Mouse (Mus musculus): ENCODE measurements around the gene Tomm40l.

DNA sequence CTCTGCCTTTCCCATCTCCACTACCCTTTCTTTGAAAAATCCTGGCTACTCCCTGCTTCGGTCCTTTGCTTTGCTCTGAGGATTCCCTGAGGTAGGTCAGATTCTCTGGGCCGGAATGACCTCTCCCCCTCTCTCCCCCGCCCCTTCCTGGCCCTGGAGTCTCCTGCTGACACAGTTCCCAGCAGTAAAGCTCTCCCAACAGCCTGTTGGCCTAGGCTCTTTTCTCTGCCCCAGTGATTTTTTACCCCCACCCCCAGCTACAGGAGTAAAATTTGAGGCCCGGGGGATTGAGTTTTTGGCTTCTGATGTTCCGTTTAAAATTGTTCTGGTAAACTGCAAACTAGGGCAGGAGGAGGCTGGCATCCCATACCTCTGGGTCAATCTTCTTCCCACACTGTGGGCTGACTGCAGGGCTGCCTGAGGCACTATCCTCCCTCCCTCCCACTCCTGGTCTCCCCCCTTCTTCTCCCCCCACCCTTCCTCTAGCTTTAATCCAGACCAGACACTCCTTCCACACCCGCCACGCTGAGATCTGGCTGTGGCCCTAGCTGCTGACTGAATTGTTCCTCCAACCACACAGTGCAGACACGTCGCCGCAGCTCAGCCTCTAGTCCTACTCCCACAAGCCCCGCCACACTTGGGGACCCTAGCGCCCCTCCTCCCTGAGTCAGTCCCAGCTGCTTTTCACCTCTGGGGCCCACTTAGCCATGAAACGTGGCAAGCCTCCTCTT lies 29.4 kb upstream of the Tomm40l start:
- TF ChIP-seq CTCF (IDR thresholded peaks at IDR 0.05; ENCODE audit: low read depth) (no peak), EP300 (IDR thresholded peaks at IDR 0.05; ENCODE audit: low read depth) (no peak)
